Mouse (Mus musculus) heart, postnatal 0 days (tissue): ENCODE measurements around the gene Aspscr1. TPM values are rescaled to one million over a fixed set of nuclear protein-coding genes. Genes with fewer than 3 reads are reported as not detected.
A peak's percentile ranks its signal among the peaks of the same experiment; 100 is the strongest.

ENCODE experiments used
- ATAC-seq: fragments of 200-750 bp; cut with Nextera tagmentation; 2 replicates; pipeline ENCODE4 v1.8.0; 2017; ENCODE audit warnings: low read depth, moderate number of reproducible peaks, moderate library complexity; ENCODE audit not compliant: insufficient read depth
- DNase-seq: peaks from one replicate; pipeline ENCODE4 v3.0.0-alpha.2; 2016; ENCODE audit warnings: low spot score
- H3K27ac ChIP-seq: fragments of 300-500 bp; sonication (generic); 2 replicates; pipeline ENCODE4 v1.5.1; 2014; ENCODE audit warnings: low read depth, mild to moderate bottlenecking
- H3K27me3 ChIP-seq: fragments of 300-500 bp; sonication (generic); 2 replicates; pipeline ENCODE4 v1.6.1; 2014; ENCODE audit warnings: low read length, mixed read lengths; ENCODE audit not compliant: control insufficient read depth, insufficient read depth
- H3K36me3 ChIP-seq: fragments of 300-500 bp; sonication (generic); replicated peaks from 2 replicates; pipeline ENCODE4 v1.6.1; 2014; ENCODE audit warnings: low read length, mixed read lengths; ENCODE audit not compliant: control insufficient read depth, insufficient read depth
- H3K4me1 ChIP-seq: fragments of 300-500 bp; sonication (generic); 2 replicates; pipeline ENCODE4 v1.6.1; 2014; ENCODE audit warnings: antibody characterized with exemption; ENCODE audit not compliant: control insufficient read depth, insufficient read depth
- H3K4me2 ChIP-seq: fragments of 300-500 bp; sonication (generic); 2 replicates; pipeline ENCODE4 v1.6.1; 2014; ENCODE audit warnings: low read depth, mild to moderate bottlenecking, low read length, moderate library complexity
- H3K4me3 ChIP-seq: fragments of 300-500 bp; sonication (generic); 2 replicates; pipeline ENCODE4 v1.5.1; 2014; ENCODE audit warnings: low read depth, low read length
- H3K9ac ChIP-seq: fragments of 300-500 bp; sonication (generic); replicated peaks from 2 replicates; pipeline ENCODE4 v1.6.1; 2014; ENCODE audit warnings: low read depth, low read length, mixed read lengths
- H3K9me3 ChIP-seq: fragments of 300-500 bp; sonication (generic); replicated peaks from 2 replicates; pipeline ENCODE4 v1.6.1; 2016; ENCODE audit warnings: low read length; ENCODE audit not compliant: control insufficient read depth
- CTCF ChIP-seq: IDR thresholded peaks from 2 replicates; pipeline ENCODE4 v1.5.1; 2016; ENCODE audit warnings: antibody characterized with exemption, control low read depth, low read depth
- EP300 ChIP-seq: IDR thresholded peaks from 2 replicates; pipeline ENCODE4 v1.6.1; 2016; ENCODE audit warnings: antibody characterized with exemption, low read depth
- WGBS: fragments of 180-500 bp; shearing (Covaris S2); extraction: QIAGEN DNeasy Blood & Tissue Kit; methylation state at CpG from one replicate; pipeline ENCODE4 v1.1.7; 2014; 5-methylcytosine and 5-hydroxymethylcytosine counted together
- polyA plus RNA-seq: library from polyadenylated mRNA; unstranded; fragments of >200 nt; fragmentation: Nextera tagmentation; extraction: Ambion mirVana; gene quantifications from 2 replicates; pipeline ENCODE4 v1.2.1, GENCODE M21; 2015
- total RNA-seq: library from RNA; depleted of rRNA; stranded (reverse); fragments of >200 nt; gene quantifications from 2 replicates; pipeline ENCODE4 v1.2.3, GENCODE M21; 2014; ENCODE audit warnings: low replicate concordance

Aspscr1 gene
- total and polyA plus RNA-seq, 2 experiments from 2014 or later, result 87.9 to 146 TPM

- H3K4me2 ChIP-seq, result peak overlapping the region; percentile 78
- no peaks in the 10 kb centered on the region for H3K36me3 ChIP-seq
- H3K9me3 ChIP-seq, result no peaks in the 10 kb centered on the region
- H3K4me3 ChIP-seq, result peak overlapping the region; percentile 58
- peak overlapping the region; percentile 97 for H3K27ac ChIP-seq
- DNase-seq (no peak), ATAC-seq (no peak)
- no peaks in the 10 kb centered on the region for H3K27me3 ChIP-seq
- WGBS, result 60% methylated on average over 35 of the region's 35 CpGs
- peaks cover 23% of the 10 kb centered on the region for H3K4me1 ChIP-seq
- TF ChIP-seq EP300 (no peak), CTCF (no peak)
- H3K9ac ChIP-seq, result peak overlapping the region; percentile 79
Observed at GRCm38 (mm10) chr11:120647047-120647830, 25.5 kb upstream of the Aspscr1 start.

GRCm38 (mm10) chr11:120648001-120648476 is 24.7 kb upstream of the Aspscr1 start, which contains the start of gene Myadml2:
TSS of gene Myadml2 (minus strand) at chr11:120648158.
- DNase-seq (peak; percentile 80), ATAC-seq (peak; percentile 83)
- peak within 1 kb of the TSS; percentile 79 for H3K9ac ChIP-seq
- 2% methylated on average over 13 of the region's 13 CpGs for WGBS
- TF ChIP-seq EP300 (peak; percentile 44; the same call in 1 of the 2 replicates), CTCF (no peak)
- H3K4me2 ChIP-seq, result peak within 1 kb of the TSS; percentile 78
- no peaks in the 10 kb centered on the region for H3K36me3 ChIP-seq
- H3K9me3 ChIP-seq, result no peaks in the 10 kb centered on the region
- peak within 1 kb of the TSS; percentile 97 for H3K27ac ChIP-seq
- H3K4me1 ChIP-seq, result peaks cover 18% of the 10 kb centered on the region
- peak within 1 kb of the TSS; percentile 58 for H3K4me3 ChIP-seq
- no peaks in the 10 kb centered on the region for H3K27me3 ChIP-seq

- Histone ChIP-seq H3K4me1 (peaks cover 2% of the 10 kb centered on the region; the same call in 1 of the 2 replicates), H3K9me3 (no peaks in the 10 kb centered on the region), H3K4me3 (no peak overlapping the region), H3K4me2 (no peak overlapping the region), H3K27me3 (peaks cover 6% of the 10 kb centered on the region; the same call in 1 of the 2 replicates), H3K27ac (no peak overlapping the region), H3K36me3 (no peaks in the 10 kb centered on the region), H3K9ac (no peak overlapping the region)
- 71% methylated on average over 3 of the region's 3 CpGs for whole genome bisulfite sequencing
- ATAC-seq (no peak), DNase-seq (no peak)
- TF ChIP-seq EP300, result no peak
- TF ChIP-seq CTCF, result peak; percentile 24; the same call in 1 of the 2 replicates
Observed at GRCm38 (mm10) chr11:120651872-120652271, 20.9 kb upstream of the Aspscr1 start.

GRCm38 (mm10) chr11:120654741-120655140 is 18.0 kb upstream of the Aspscr1 start:
- no peak overlapping the region for H3K4me2 ChIP-seq
- no peak overlapping the region for H3K9ac ChIP-seq
- H3K4me3 ChIP-seq, result no peak overlapping the region
- H3K27ac ChIP-seq, result no peak overlapping the region
- 52% methylated on average over 3 of the region's 3 CpGs for WGBS
- H3K4me1 ChIP-seq, result no peaks in the 10 kb centered on the region
- H3K36me3 ChIP-seq, result no peaks in the 10 kb centered on the region
- ATAC-seq (no peak), DNase-seq (no peak)
- H3K9me3 ChIP-seq, result no peaks in the 10 kb centered on the region
- TF ChIP-seq CTCF (no peak), EP300 (no peak)
- H3K27me3 ChIP-seq, result peaks cover 30% of the 10 kb centered on the region

GRCm38 (mm10) chr11:120657301-120657700 is 15.5 kb upstream of the Aspscr1 start:
- Histone ChIP-seq H3K36me3 (no peaks in the 10 kb centered on the region), H3K9ac (no peak overlapping the region), H3K9me3 (no peaks in the 10 kb centered on the region), H3K4me1 (peaks cover 12% of the 10 kb centered on the region; the same call in 1 of the 2 replicates), H3K27me3 (peaks cover 56% of the 10 kb centered on the region), H3K27ac (no peak overlapping the region), H3K4me3 (no peak overlapping the region), H3K4me2 (no peak overlapping the region)
- DNase-seq, result no peak
- TF ChIP-seq EP300, result no peak
- TF ChIP-seq CTCF, result no peak
- 82% methylated on average over 4 of the region's 4 CpGs for WGBS
- ATAC-seq, result no peak
